Mouse (Mus musculus) heart, embryonic 10.5 days (tissue): Measurements from ENCODE around the gene Gpcpd1. TPM values are rescaled to one million over a fixed set of nuclear protein-coding genes. Genes with fewer than 3 reads are reported as not detected.
A peak's percentile ranks its signal among the peaks of the same experiment; 100 is the strongest.

Experiments
- DNase-seq: peaks from one replicate; pipeline ENCODE4 v3.0.0-alpha.2; 2017; ENCODE audit warnings: low spot score
- H3K27ac ChIP-seq: fragments of 300-500 bp; sonication (generic); 2 replicates; pipeline ENCODE4 v1.5.1; 2016; ENCODE audit warnings: mild to moderate bottlenecking
- H3K27me3 ChIP-seq: fragments of 300-500 bp; sonication (generic); 2 replicates; pipeline ENCODE4 v1.6.1; 2016; ENCODE audit warnings: mild to moderate bottlenecking; ENCODE audit not compliant: poor library complexity, insufficient read depth, severe bottlenecking
- H3K36me3 ChIP-seq: fragments of 300-500 bp; sonication (generic); 2 replicates; pipeline ENCODE4 v1.6.1; 2016; ENCODE audit warnings: mild to moderate bottlenecking, moderate library complexity
- H3K4me1 ChIP-seq: fragments of 300-500 bp; sonication (generic); 2 replicates; pipeline ENCODE4 v1.6.1; 2016; ENCODE audit warnings: mild to moderate bottlenecking
- H3K4me3 ChIP-seq: fragments of 300-500 bp; sonication (generic); 2 replicates; pipeline ENCODE4 v1.5.1; 2016; ENCODE audit warnings: mild to moderate bottlenecking, moderate library complexity
- H3K9me3 ChIP-seq: fragments of 300-500 bp; sonication (generic); 2 replicates; pipeline ENCODE4 v1.6.1; 2016; ENCODE audit warnings: mild to moderate bottlenecking, moderate library complexity
- WGBS: fragments of 180-500 bp; shearing (Covaris S2); methylation state at CpG from one replicate; pipeline ENCODE4 v1.1.7; 2016; 5-methylcytosine and 5-hydroxymethylcytosine counted together
- polyA plus RNA-seq: library from polyadenylated mRNA; unstranded; fragments of >200 nt; fragmentation: Nextera tagmentation; extraction: Ambion mirVana; gene quantifications from 2 replicates; pipeline ENCODE4 v1.2.1, GENCODE M21; 2016

The Gpcpd1 gene
- 28.0 and 32.6 TPM in 2 replicates for polyA plus RNA-seq

GRCm38 (mm10) chr2:132587240-132587779 is at the start of gene Gpcpd1:
Gpcpd1 (minus strand) TSS chr2:132587729.
- Histone ChIP-seq H3K27ac (no peak within 1 kb of the TSS), H3K4me1 (0 out of 2 replicates have a peak, but pooled peaks cover 4% of the 10 kb centered on the region), H3K36me3 (no peaks in the 10 kb centered on the region), H3K27me3 (no peaks in the 10 kb centered on the region), H3K9me3 (no peaks in the 10 kb centered on the region), H3K4me3 (no peak within 1 kb of the TSS)
- 91% methylated on average over 7 of the region's 7 CpGs for WGBS
- no peak for DNase-seq

GRCm38 (mm10) chr2:132636534-132636933 is 49.0 kb upstream of the Gpcpd1 start:
- WGBS: 78% methylated on average over 1 of the region's 1 CpGs

GRCm38 (mm10) chr2:132628626-132629025 is 41.1 kb upstream of the Gpcpd1 start:
- no peak for DNase-seq
- no peaks in the 10 kb centered on the region for H3K36me3 ChIP-seq
- WGBS: 92% methylated on average over 2 of the region's 2 CpGs
- H3K4me1 ChIP-seq: no peaks in the 10 kb centered on the region
- no peaks in the 10 kb centered on the region for H3K27me3 ChIP-seq
- H3K4me3 ChIP-seq: no peak overlapping the region
- no peak overlapping the region for H3K27ac ChIP-seq
- H3K9me3 ChIP-seq: no peaks in the 10 kb centered on the region

More at GRCm38 (mm10) chr2:132636534-132636933, 49.0 kb upstream of the Gpcpd1 start:
- Histone ChIP-seq H3K27me3 (no peaks in the 10 kb centered on the region), H3K36me3 (no peaks in the 10 kb centered on the region), H3K27ac (no peak overlapping the region), H3K9me3 (no peaks in the 10 kb centered on the region), H3K4me3 (no peak overlapping the region), H3K4me1 (peaks cover 3% of the 10 kb centered on the region; the same call in 1 of the 2 replicates)
- DNase-seq: no peak

GRCm38 (mm10) chr2:132623092-132623491 is 35.6 kb upstream of the Gpcpd1 start:
- no peak for DNase-seq
- no peaks in the 10 kb centered on the region for H3K36me3 ChIP-seq
- no peak overlapping the region for H3K4me3 ChIP-seq
- no peaks in the 10 kb centered on the region for H3K27me3 ChIP-seq
- no peaks in the 10 kb centered on the region for H3K4me1 ChIP-seq
- H3K27ac ChIP-seq: no peak overlapping the region
- 88% methylated on average over 1 of the region's 1 CpGs for WGBS
- no peaks in the 10 kb centered on the region for H3K9me3 ChIP-seq

GRCm38 (mm10) chr2:132617693-132618092 is 30.2 kb upstream of the Gpcpd1 start:
- WGBS: 66% methylated on average over 3 of the region's 3 CpGs
- Histone ChIP-seq H3K4me3 (no peak overlapping the region), H3K36me3 (no peaks in the 10 kb centered on the region), H3K4me1 (no peaks in the 10 kb centered on the region), H3K9me3 (no peaks in the 10 kb centered on the region), H3K27ac (no peak overlapping the region), H3K27me3 (no peaks in the 10 kb centered on the region)
- DNase-seq: no peak

GRCm38 (mm10) chr2:132613581-132614188 is 26.2 kb upstream of the Gpcpd1 start:
- Histone ChIP-seq H3K27me3 (no peaks in the 10 kb centered on the region), H3K36me3 (no peaks in the 10 kb centered on the region), H3K9me3 (no peaks in the 10 kb centered on the region), H3K4me3 (no peak overlapping the region), H3K4me1 (no peaks in the 10 kb centered on the region), H3K27ac (no peak overlapping the region)
- whole genome bisulfite sequencing: 52% methylated on average over 5 of the region's 5 CpGs
- DNase-seq: no peak

GRCm38 (mm10) chr2:132611551-132612233 is 24.2 kb upstream of the Gpcpd1 start:
- H3K4me1 ChIP-seq: peaks cover 12% of the 10 kb centered on the region
- 80% methylated on average over 4 of the region's 4 CpGs for WGBS
- H3K27ac ChIP-seq: no peak overlapping the region
- H3K4me3 ChIP-seq: no peak overlapping the region
- no peaks in the 10 kb centered on the region for H3K27me3 ChIP-seq
- no peak for DNase-seq
- no peaks in the 10 kb centered on the region for H3K36me3 ChIP-seq
- H3K9me3 ChIP-seq: no peaks in the 10 kb centered on the region

GRCm38 (mm10) chr2:132607141-132608093 is 19.9 kb upstream of the Gpcpd1 start:
- H3K27ac ChIP-seq: peak overlapping the region; percentile 57
- WGBS: 39% methylated on average over 10 of the region's 10 CpGs
- H3K36me3 ChIP-seq: no peaks in the 10 kb centered on the region
- H3K4me3 ChIP-seq: no peak overlapping the region
- no peaks in the 10 kb centered on the region for H3K9me3 ChIP-seq
- peaks cover 12% of the 10 kb centered on the region for H3K4me1 ChIP-seq
- no peak for DNase-seq
- no peaks in the 10 kb centered on the region for H3K27me3 ChIP-seq

- DNase-seq: no peak
- H3K4me3 ChIP-seq: no peak overlapping the region
- H3K27me3 ChIP-seq: no peaks in the 10 kb centered on the region
- no peaks in the 10 kb centered on the region for H3K9me3 ChIP-seq
- WGBS: 71% methylated on average over 5 of the region's 5 CpGs
- no peaks in the 10 kb centered on the region for H3K36me3 ChIP-seq
- peaks cover 12% of the 10 kb centered on the region for H3K4me1 ChIP-seq
- no peak overlapping the region for H3K27ac ChIP-seq
These were observed 18.4 kb upstream of the Gpcpd1 start for GRCm38 (mm10) chr2:132605795-132606563.

GRCm38 (mm10) chr2:132604922-132605321 is 17.4 kb upstream of the Gpcpd1 start:
- Histone ChIP-seq H3K27me3 (no peaks in the 10 kb centered on the region), H3K27ac (no peak overlapping the region)
- WGBS: 74% methylated on average over 4 of the region's 4 CpGs

GRCm38 (mm10) chr2:132603706-132604105 is 16.2 kb upstream of the Gpcpd1 start:
- peaks cover 12% of the 10 kb centered on the region for H3K4me1 ChIP-seq
- H3K27me3 ChIP-seq: no peaks in the 10 kb centered on the region
- no peak for DNase-seq
- H3K27ac ChIP-seq: no peak overlapping the region
- H3K36me3 ChIP-seq: no peaks in the 10 kb centered on the region
- 75% methylated on average over 2 of the region's 2 CpGs for WGBS
- no peak overlapping the region for H3K4me3 ChIP-seq
- H3K9me3 ChIP-seq: no peaks in the 10 kb centered on the region

More at GRCm38 (mm10) chr2:132604922-132605321, 17.4 kb upstream of the Gpcpd1 start:
- H3K4me1 ChIP-seq: peaks cover 12% of the 10 kb centered on the region
- H3K36me3 ChIP-seq: no peaks in the 10 kb centered on the region
- H3K4me3 ChIP-seq: no peak overlapping the region
- no peak for DNase-seq
- no peaks in the 10 kb centered on the region for H3K9me3 ChIP-seq

GRCm38 (mm10) chr2:132601777-132602176 is 14.2 kb upstream of the Gpcpd1 start:
- H3K27ac ChIP-seq: no peak overlapping the region
- no peaks in the 10 kb centered on the region for H3K27me3 ChIP-seq
- H3K36me3 ChIP-seq: no peaks in the 10 kb centered on the region
- no peak overlapping the region for H3K4me3 ChIP-seq
- no peaks in the 10 kb centered on the region for H3K9me3 ChIP-seq
- DNase-seq: no peak
- 0 out of 2 replicates have a peak, but pooled peaks cover 5% of the 10 kb centered on the region for H3K4me1 ChIP-seq
